Mouse (Mus musculus) cerebellum, adult (tissue): ENCODE results near the gene Tysnd1.

Experiments
- ATAC-seq: cut with Nextera tagmentation; 2 replicates; pipeline ENCODE4 v1.9.2; 2017; ENCODE audit warnings: mild to moderate bottlenecking, moderate library complexity, mixed read lengths; ENCODE audit not compliant: insufficient number of reproducible peaks, low FRiP score, low TSS enrichment

Gene Tysnd1

DNA sequence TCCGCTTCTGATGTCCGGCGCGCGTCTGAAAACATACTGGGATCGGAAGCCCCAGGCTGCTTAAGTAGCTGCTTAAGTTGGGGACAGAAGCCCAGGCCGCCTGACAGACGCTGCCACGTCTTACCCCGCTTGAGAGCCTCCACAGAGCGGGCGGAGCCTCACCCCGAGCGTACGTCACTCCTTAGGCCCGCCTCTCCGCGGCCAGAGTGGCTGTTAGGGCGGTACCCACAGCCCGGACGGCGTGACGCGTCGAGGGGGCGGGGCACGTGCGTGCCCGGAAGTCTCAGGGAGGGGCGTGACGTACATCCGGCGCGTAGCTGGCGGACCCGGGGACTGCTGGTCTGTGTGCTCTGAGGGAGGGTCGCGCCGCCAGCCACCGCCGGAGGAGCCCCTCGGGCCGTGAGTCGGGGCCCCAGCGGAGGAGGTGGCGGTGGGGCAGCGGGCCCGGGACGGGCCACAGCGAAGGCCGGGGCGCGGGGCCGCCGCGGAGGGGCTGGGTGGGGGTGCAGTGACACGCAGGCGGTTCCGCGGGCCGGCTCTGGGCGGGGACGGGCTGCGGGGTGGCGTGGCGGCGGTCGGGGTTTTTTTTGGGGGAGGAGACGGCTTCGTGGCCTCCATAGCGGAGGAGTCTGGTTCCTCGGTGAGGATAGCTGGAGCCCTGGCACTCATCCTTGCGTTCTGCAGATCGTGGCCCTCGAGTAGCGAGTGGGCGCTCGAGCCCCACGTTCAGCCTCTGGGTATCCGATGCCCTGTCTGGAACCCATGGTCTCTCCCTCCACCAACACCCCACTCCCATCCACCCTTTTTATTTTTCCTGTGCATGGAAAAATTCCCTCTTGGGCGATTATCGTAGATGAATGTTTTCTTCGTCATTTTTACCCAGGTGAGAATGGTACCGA, 15.1 kb upstream of the Tysnd1 start, which contains the start of gene Sar1a:
TSS of gene Sar1a (plus strand) at position 285 of the 899 bp plus-strand sequence.
- ATAC-seq, result peak; percentile 98

DNA sequence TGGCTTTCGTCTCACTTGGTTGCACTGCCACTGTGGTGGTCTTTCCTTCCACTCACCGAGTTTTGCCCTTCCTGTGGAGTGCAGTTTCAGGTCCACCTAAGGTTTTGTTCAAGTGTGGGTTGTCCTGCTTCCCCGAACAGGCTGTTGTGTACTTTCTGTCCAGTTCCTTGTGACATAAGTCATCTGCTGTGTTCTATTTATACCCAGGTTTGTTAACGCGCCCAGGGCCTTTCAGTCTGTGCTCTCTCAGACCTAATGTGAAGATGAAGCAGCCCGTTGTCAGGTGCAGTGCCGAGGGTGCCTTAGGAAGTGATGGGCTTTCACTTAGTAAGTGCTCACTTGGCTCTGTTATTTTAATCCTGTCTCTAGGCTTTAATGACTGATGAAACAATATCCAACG, 5.9 kb upstream of the Tysnd1 start:
- no peak for ATAC-seq

DNA sequence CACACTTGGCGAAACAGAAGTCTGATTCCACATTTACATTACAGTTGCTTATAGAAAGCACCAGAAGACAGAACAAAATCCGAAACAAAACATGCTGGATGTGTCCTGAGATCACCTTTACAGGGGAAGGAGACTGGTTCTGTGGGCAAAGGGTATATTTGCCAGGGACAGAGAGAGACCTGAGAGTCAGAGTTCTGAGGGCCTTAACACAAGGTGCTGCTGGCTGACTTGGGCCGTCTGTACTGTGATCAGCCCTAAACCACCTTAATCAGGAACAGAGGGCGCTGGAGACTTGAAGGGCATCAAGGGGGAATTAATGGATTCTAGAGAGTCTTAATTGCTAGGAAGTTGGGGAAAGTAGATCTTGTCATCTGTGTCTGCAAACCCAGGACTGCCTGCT, 1.8 kb upstream of the Tysnd1 start:
- no peak for ATAC-seq

DNA sequence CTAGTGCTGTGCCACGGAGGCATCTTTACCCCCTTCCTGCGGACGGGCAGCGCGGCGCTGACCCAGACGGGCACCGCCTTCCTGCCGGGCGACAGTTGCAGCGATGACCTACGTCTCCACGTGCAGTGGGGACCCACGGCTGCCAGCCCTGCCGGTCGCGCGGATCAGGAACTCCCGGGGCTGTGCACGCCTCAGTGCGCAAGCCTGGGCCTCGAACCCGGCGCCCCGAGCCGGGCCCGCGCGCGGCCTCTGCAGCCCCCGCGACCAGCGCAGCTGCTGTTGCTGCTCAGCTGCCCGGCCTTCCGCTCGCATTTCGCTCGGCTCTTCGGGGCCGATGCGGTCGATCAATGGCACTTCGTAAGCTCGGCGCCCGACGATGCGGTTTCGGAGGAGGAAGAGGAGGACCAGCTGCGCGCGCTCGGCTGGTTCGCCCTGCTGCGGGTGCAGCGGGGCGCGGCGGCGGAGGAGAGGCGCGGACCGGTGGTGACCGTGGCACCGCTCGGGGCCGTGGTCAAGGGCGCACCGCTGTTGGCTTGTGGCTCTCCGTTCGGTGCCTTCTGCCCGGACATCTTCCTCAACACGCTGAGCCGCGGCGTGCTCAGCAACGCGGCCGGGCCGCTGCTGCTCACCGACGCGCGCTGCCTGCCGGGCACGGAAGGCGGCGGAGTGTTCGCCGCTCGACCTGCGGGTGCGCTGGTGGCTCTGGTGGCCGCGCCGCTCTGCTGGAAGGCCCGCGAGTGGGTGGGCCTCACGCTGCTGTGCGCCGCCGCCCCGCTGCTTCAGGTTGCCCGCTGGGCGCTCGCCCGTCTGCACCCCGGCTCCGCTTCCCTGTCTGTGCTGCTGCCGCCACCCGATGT, 617 bp downstream of the Tysnd1 start:
- no peak; the same call in 1 of the 2 replicates for ATAC-seq

- no peak for ATAC-seq
Measured at GRCm38 (mm10) chr10:61696560-61696823, 1.2 kb downstream of the Tysnd1 start.

GRCm38 (mm10) chr10:61697028-61697427, 1.7 kb downstream of the Tysnd1 start:
- ATAC-seq, result no peak

GRCm38 (mm10) chr10:61704663-61705062, 9.3 kb downstream of the Tysnd1 start:
- ATAC-seq, result no peak

DNA sequence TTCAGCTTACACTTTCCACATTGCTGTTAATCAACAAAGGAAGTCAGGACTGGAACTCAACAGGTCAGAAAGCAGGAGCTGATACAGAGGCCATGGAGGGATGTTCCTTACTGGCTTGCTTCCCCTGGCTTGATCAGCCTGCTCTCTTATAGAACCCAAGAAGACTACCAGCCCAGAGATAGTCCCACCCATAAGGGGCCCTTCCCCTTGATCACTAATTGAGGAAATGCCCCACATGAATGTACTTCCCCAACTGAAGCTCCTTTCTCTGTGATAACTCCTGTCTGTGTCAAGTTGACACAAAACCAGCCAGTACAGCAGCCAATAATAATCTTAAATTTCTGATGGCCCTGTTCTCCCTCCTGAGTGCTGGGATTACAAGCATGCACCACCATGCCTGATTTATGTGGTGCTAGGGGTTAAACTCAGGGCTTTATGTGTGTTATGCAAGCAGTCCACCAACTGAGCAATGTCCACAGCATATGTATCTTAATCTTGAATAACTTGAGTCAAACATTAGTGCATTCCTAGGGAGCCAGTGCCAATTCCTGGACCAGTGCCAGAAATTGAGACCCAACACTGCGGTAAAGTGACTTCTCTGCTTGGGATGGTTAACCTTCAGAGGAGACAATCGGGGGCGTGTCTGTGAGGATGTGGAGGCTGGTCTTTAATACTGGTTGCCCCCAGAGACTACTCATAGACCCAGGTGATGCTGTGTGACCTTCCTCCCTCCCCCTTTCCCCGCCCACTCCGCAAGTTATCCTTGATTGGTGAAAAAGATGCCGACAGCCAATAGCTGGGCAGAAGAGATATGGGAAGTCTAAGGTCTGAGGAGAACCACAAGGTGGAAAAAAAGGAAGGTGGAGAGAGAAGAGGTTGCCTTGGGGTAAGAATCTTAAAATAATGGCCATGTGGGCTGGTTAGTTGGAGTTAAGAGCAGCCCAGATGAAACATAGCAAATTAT, 11.4 kb downstream of the Tysnd1 start:
- ATAC-seq, result no peak

- no peak for ATAC-seq
Measured at GRCm38 (mm10) chr10:61713601-61714000, 18.3 kb downstream of the Tysnd1 start.

- ATAC-seq, result no peak
Measured at GRCm38 (mm10) chr10:61714146-61714545, 18.8 kb downstream of the Tysnd1 start.

GRCm38 (mm10) chr10:61714771-61715461, 19.6 kb downstream of the Tysnd1 start, which contains the start of gene Aifm2:
TSS of gene Aifm2 (plus strand) at chr10:61715263.
- ATAC-seq, result peak; percentile 69

DNA sequence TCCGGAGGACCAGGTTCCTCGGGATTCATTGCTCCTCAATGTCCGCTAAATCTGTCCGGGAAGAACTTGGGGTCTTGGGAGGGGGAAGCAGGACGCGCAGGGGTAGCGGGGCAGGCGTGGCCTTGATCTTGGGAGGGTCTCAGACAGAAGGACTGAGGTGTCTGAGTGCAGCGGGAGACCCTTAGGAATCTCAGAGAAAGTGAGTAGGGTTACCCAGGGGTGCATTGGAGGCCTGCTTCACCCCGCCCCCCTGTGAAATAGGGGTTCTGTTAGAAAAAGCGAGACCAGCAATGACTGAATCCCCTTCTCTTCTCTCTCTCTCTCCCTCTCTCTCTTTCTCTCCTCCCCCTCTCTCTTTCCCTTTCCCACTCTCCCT, 20.1 kb downstream of the Tysnd1 start:
- no peak for ATAC-seq

DNA sequence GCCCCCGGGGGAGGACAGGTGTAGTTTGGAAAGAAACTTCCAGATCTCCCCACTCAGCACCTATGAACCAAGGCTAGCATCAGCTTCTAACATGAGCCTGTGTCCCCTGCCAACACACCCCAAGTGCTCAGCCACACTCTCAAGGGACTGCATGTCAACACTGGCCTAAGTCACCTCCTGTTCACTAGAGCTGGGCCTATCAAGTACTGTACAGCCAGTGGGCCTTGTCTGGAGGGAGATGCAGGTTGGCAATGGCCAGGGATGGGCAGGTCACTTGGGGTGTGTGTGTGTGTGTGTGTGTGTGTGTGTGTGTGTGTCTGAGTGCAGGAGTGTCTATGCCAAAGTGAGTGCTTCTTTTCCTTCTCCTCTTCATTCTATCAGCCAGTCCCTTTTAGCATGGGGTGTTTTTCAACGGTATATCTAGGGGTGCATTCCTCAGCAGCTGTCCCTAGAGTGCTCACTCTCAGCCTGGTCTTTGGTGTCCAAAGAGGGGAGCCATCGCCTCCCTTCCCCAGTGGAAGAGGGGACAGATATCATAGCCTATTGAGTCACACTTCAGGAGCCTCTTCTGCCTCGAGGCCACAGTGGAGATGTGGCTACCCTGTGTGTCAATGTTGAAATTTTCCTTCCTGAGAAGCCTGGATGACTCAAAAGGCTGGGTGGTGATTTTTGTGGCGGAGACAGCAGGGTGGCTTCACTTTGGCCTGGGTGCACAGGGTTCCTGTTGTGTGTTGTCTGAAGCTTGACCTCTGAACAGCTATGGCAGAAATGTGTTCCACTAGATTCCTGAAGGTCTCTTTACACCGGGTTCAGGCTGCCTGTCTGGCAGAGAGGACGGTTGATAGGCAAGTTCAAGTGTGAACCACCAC, 20.9 kb downstream of the Tysnd1 start:
- no peak for ATAC-seq

DNA sequence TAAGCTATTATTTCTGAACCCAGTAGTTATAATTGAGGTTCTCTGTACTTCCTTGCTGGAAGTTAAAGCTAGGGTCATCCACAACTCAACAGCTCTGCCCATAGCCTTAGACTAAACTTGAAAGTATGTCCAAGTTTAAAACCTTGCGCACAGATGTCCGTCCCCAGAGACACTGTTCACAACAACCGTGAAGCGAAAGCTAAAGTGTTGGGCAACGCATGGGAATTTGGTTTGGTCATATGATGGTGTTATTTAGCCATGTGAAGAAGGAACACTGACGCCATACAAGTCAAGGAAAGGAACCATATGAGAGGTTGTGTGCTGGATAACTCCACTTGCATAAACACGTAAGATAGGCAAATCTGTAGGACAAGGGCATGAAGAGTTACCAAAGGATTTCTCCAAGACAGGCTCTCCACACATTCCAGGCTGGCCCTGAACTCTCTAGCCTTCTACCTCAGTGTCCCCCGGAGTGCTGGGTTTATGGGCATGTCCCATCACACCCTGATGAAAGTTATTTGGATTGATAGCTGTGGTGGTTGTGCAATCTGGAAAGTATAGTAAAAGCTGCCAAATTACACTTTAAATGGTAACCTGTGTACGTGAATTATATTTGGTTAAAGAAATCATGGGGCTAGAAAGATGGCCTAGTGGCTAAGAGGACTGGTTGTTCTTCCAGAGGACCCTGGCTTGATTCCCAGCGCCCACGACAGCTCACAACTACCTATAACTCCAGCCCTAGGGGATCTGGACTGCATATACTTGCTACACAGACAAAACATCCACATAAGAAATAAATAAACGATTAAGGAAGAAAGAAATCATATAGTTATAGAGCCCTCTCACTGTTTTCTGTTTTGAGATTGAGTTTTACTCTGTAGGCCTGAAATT, 22.3 kb downstream of the Tysnd1 start:
- no peak for ATAC-seq

GRCm38 (mm10) chr10:61720331-61720730, 25.0 kb downstream of the Tysnd1 start:
- ATAC-seq, result no peak

GRCm38 (mm10) chr10:61722215-61722614, 26.9 kb downstream of the Tysnd1 start:
- ATAC-seq, result no peak

DNA sequence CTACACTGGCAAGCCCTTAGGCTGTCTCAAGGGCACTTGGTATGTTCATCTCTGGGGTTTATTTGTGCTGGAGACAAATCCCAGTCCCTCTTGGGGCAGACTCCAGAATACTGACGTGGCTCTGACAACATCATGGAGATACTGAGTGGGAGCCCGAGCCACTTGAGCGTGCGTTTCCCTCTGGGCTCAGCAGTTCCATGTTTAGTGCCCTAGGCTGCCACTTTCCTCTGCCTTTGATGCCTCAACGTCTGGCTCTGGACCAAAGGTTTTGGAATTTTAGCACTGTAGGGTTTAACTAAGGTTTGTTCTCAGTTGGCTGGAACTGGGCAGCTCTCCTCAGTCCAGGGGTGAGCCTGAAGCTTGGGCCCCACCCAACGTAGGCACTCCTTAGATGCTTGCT, 28.0 kb downstream of the Tysnd1 start:
- no peak for ATAC-seq

- no peak for ATAC-seq
Measured at GRCm38 (mm10) chr10:61729181-61729580, 33.9 kb downstream of the Tysnd1 start.
